Mouse (Mus musculus): ENCODE results near the gene Otor. TPM values are rescaled to one million over a fixed set of nuclear protein-coding genes. Genes with fewer than 3 reads are reported as not detected.
A peak's percentile ranks its signal among the peaks of the same experiment; 100 is the strongest.

Otor gene
- polyA plus RNA-seq, 1 experiment from 2014 or later = 1.0 TPM

DNA sequence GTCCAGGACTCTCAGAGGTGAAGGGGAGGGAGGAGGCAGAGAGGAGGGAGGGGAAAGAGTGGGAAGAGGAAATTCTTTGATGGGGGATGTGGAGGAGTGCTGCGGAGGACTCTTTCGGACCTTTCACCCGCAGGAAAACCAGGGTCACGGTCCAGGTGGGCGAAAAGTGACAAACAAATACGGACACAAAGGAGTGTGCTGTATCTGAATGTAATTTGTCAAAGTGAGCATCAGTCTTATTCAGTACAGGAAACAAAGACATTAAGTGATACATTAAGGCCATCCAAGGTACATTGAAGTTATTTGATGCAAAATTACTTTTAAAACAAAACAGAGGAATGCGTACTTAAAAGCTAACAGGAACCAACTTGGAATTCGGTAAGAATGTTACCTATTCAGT, 11.6 kb downstream of the Otor start:
- Histone ChIP-seq H3K4me1 (ENCODE audit: insufficient read depth) (no peaks in the 10 kb centered on the region), H3K36me3 (ENCODE audit: insufficient read depth) (no peaks in the 10 kb centered on the region), H3K27me3 (ENCODE audit: insufficient read depth, low read length) (no peaks in the 10 kb centered on the region), H3K9ac (no peak overlapping the region), H3K9me3 (ENCODE audit: low read depth, low read length) (no peaks in the 10 kb centered on the region), H3K4me2 (no peak overlapping the region), H3K27ac (ENCODE audit: low read depth) (no peak overlapping the region), H3K4me3 (ENCODE audit: low read depth, low read length) (no peak overlapping the region)
- ATAC-seq (ENCODE audit: insufficient read depth) (no peak), DNase-seq (no peak)
- TF ChIP-seq CTCF (IDR thresholded peaks at IDR 0.05; ENCODE audit: low read depth) = no peak
- 60% methylated on average over 8 of the region's 8 CpGs for WGBS

DNA sequence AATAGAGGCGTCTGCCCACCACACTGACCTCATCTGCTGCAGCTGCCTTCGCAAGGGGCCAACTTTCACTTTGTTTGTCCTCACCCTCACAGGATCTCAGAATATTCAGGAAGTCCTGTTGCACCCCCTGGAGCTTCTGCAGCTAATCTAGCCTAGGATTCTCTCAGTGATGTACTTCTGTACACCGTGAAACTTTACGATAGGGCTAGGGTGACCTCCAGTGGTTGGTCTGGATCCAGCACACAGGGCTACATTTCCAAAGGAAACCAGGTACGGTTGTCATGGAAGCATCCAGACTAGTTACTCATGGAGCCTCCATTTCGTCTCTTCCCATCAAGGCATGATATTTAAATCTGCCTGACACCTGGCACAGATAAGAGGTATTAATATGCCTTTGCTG, 15.5 kb downstream of the Otor start:
- peak; percentile 86 for DNase-seq
- Histone ChIP-seq H3K27ac (ENCODE audit: low read depth) (no peak overlapping the region), H3K4me3 (ENCODE audit: low read depth, low read length) (no peak overlapping the region), H3K27me3 (ENCODE audit: insufficient read depth, low read length) (no peaks in the 10 kb centered on the region), H3K36me3 (ENCODE audit: insufficient read depth) (no peaks in the 10 kb centered on the region), H3K9me3 (ENCODE audit: low read depth, low read length) (no peaks in the 10 kb centered on the region), H3K4me2 (no peak overlapping the region), H3K9ac (no peak overlapping the region), H3K4me1 (ENCODE audit: insufficient read depth) (no peaks in the 10 kb centered on the region)
- peak; percentile 87; the same call in 1 of the 2 replicates for ATAC-seq (ENCODE audit: insufficient read depth)
- peak; percentile 80 for TF ChIP-seq CTCF (IDR thresholded peaks at IDR 0.05; ENCODE audit: low read depth)
- 16% methylated on average over 6 of the region's 6 CpGs for WGBS

GRCm38 (mm10) chr2:143094761-143095160, 16.5 kb downstream of the Otor start:
- H3K36me3 ChIP-seq (ENCODE audit: insufficient read depth) = no peaks in the 10 kb centered on the region
- no peak for TF ChIP-seq CTCF (IDR thresholded peaks at IDR 0.05; ENCODE audit: low read depth)
- no peaks in the 10 kb centered on the region for H3K9me3 ChIP-seq (ENCODE audit: low read depth, low read length)
- DNase-seq = no peak
- no peak overlapping the region for H3K4me2 ChIP-seq
- H3K9ac ChIP-seq = no peak overlapping the region
- H3K27ac ChIP-seq (ENCODE audit: low read depth) = no peak overlapping the region
- no peak for ATAC-seq (ENCODE audit: insufficient read depth)
- no peaks in the 10 kb centered on the region for H3K27me3 ChIP-seq (ENCODE audit: insufficient read depth, low read length)
- no peak overlapping the region for H3K4me3 ChIP-seq (ENCODE audit: low read depth, low read length)
- WGBS = 40% methylated on average over 6 of the region's 6 CpGs
- no peaks in the 10 kb centered on the region for H3K4me1 ChIP-seq (ENCODE audit: insufficient read depth)

GRCm38 (mm10) chr2:143097170-143097569, 18.9 kb downstream of the Otor start:
- 57% methylated on average over 1 of the region's 1 CpGs for WGBS
- Histone ChIP-seq H3K9me3 (ENCODE audit: low read depth, low read length) (no peaks in the 10 kb centered on the region), H3K4me3 (ENCODE audit: low read depth, low read length) (no peak overlapping the region), H3K4me1 (ENCODE audit: insufficient read depth) (no peaks in the 10 kb centered on the region), H3K36me3 (ENCODE audit: insufficient read depth) (no peaks in the 10 kb centered on the region), H3K27me3 (ENCODE audit: insufficient read depth, low read length) (no peaks in the 10 kb centered on the region), H3K4me2 (no peak overlapping the region), H3K27ac (ENCODE audit: low read depth) (no peak overlapping the region), H3K9ac (no peak overlapping the region)
- DNase-seq (peak; percentile 12), ATAC-seq (ENCODE audit: insufficient read depth) (peak; percentile 56; the same call in 1 of the 2 replicates)
- TF ChIP-seq CTCF (IDR thresholded peaks at IDR 0.05; ENCODE audit: low read depth) = no peak

DNA sequence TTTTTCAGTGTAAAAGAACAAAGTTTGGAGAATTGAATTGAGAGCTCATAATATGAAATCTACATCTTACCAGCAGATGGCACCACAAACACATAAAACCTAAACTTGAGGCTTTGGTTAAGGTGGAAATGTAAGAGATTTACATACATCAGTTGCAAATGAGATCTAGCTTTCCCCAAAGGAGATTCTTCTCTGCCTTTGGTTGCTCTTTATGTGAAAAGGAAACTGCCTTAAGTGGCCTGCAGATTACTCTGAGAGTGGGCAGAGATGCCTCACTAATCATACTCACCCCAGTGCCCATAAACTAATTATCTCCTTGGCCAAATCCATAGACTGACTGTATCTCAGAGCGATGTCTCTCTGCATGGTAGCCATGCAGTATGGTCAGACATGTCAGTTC, 35.6 kb downstream of the Otor start:
- Histone ChIP-seq H3K4me3 (ENCODE audit: low read depth, low read length) (no peak overlapping the region), H3K4me1 (ENCODE audit: insufficient read depth) (no peaks in the 10 kb centered on the region), H3K9ac (no peak overlapping the region), H3K9me3 (ENCODE audit: low read depth, low read length) (no peaks in the 10 kb centered on the region), H3K4me2 (no peak overlapping the region), H3K27ac (ENCODE audit: low read depth) (no peak overlapping the region), H3K27me3 (ENCODE audit: insufficient read depth, low read length) (no peaks in the 10 kb centered on the region), H3K36me3 (ENCODE audit: insufficient read depth) (no peaks in the 10 kb centered on the region)
- TF ChIP-seq CTCF (IDR thresholded peaks at IDR 0.05; ENCODE audit: low read depth) = peak; percentile 47
- DNase-seq (peak; percentile 82), ATAC-seq (ENCODE audit: insufficient read depth) (no peak)
- 88% methylated on average over 1 of the region's 1 CpGs for WGBS

DNA sequence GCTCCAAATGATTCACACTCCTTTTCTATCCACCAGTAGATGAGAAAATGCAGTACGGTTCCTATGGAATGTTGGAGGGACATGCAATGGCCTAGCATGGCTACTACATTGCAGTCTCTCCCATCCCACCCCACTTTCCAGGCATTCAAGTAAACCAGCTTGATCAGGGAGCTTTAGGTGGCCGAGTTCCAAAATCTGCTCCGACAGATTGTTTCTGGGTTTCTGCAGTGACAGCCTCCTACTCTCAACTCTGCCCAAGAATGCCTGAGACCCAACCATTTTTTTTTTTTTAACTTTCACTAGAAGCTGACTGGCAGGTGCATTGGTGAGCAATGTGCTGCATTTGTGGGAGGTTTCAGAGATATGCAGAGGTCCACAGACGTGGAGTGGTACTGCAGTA, 36.4 kb downstream of the Otor start:
- no peak for TF ChIP-seq CTCF (IDR thresholded peaks at IDR 0.05; ENCODE audit: low read depth)
- 55% methylated on average over 4 of the region's 4 CpGs for WGBS
- Histone ChIP-seq H3K9ac (no peak overlapping the region), H3K27me3 (ENCODE audit: insufficient read depth, low read length) (no peaks in the 10 kb centered on the region), H3K4me1 (ENCODE audit: insufficient read depth) (no peaks in the 10 kb centered on the region), H3K36me3 (ENCODE audit: insufficient read depth) (no peaks in the 10 kb centered on the region), H3K4me3 (ENCODE audit: low read depth, low read length) (no peak overlapping the region), H3K9me3 (ENCODE audit: low read depth, low read length) (no peaks in the 10 kb centered on the region), H3K27ac (ENCODE audit: low read depth) (no peak overlapping the region), H3K4me2 (no peak overlapping the region)
- DNase-seq (peak; percentile 2), ATAC-seq (ENCODE audit: insufficient read depth) (no peak)

GRCm38 (mm10) chr2:143117453-143117852, 39.2 kb downstream of the Otor start:
- TF ChIP-seq CTCF (IDR thresholded peaks at IDR 0.05; ENCODE audit: low read depth) = no peak
- ATAC-seq (ENCODE audit: insufficient read depth) = no peak
- Histone ChIP-seq H3K27me3 (ENCODE audit: insufficient read depth, low read length) (no peaks in the 10 kb centered on the region), H3K9ac (no peak overlapping the region), H3K9me3 (ENCODE audit: low read depth, low read length) (no peaks in the 10 kb centered on the region), H3K4me2 (no peak overlapping the region), H3K4me1 (ENCODE audit: insufficient read depth) (no peaks in the 10 kb centered on the region), H3K36me3 (ENCODE audit: insufficient read depth) (no peaks in the 10 kb centered on the region), H3K4me3 (ENCODE audit: low read depth, low read length) (no peak overlapping the region), H3K27ac (ENCODE audit: low read depth) (no peak overlapping the region)
- DNase-seq = peak; percentile 13
- 59% methylated on average over 3 of the region's 3 CpGs for WGBS

- no peak for ATAC-seq (ENCODE audit: insufficient read depth)
- Histone ChIP-seq H3K9ac (no peak overlapping the region), H3K9me3 (ENCODE audit: low read depth, low read length) (no peaks in the 10 kb centered on the region), H3K4me3 (ENCODE audit: low read depth, low read length) (no peak overlapping the region), H3K4me1 (ENCODE audit: insufficient read depth) (no peaks in the 10 kb centered on the region), H3K27me3 (ENCODE audit: insufficient read depth, low read length) (no peaks in the 10 kb centered on the region), H3K4me2 (no peak overlapping the region), H3K27ac (ENCODE audit: low read depth) (no peak overlapping the region), H3K36me3 (ENCODE audit: insufficient read depth) (no peaks in the 10 kb centered on the region)
- no peak for DNase-seq
- no peak for TF ChIP-seq CTCF (IDR thresholded peaks at IDR 0.05; ENCODE audit: low read depth)
- 73% methylated on average over 7 of the region's 7 CpGs for WGBS
Observed at GRCm38 (mm10) chr2:143118221-143118620, 39.9 kb downstream of the Otor start.
